Mouse (Mus musculus) heart, postnatal 0 days (tissue): ENCODE results near the gene Actr2.
"Not testable (repeated sequence)": the region's sequence is repeated elsewhere in the genome, so short reads cannot be mapped to it uniquely, and the experiment has no call there.

ENCODE experiments used
- CTCF ChIP-seq: IDR thresholded peaks from 2 replicates; pipeline ENCODE4 v1.5.1; 2016; ENCODE audit warnings: antibody characterized with exemption, control low read depth, low read depth
- EP300 ChIP-seq: IDR thresholded peaks from 2 replicates; pipeline ENCODE4 v1.6.1; 2016; ENCODE audit warnings: antibody characterized with exemption, low read depth

- TF ChIP-seq EP300, CTCF: not testable (repeated sequence)
Observed at GRCm38 (mm10) chr11:20062801-20063200, 49.9 kb downstream of the Actr2 start.
